Mouse (Mus musculus): Measurements from ENCODE around the gene Cd300e.

Gene Cd300e

DNA sequence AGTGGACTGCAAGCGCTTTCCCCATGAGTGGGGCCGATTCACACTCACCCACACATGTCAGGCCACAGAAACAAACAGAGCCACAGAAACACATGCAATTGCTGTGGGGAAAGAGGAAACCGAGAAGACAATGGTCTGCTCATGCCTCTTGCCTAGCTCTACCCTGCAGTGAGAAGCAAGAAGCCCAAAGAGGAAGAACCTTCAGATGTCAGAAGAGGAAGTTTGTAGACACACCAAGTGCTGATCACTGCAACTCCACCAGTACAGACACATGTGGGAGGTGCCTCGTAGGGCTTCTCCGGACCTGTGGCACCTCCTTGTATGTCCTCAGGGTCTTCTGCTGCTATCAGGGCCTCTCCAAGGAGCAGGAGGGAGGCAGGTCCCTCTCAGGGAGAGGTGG is 57.9 kb downstream of the Cd300e start:
- in situ Hi-C loops (cut with MboI, MseI): loop anchor here (5.0 kb wide), 1 partner anchor 33 kb away; the partner anchor contains the start of gene Cd300ld5
